Mouse (Mus musculus) bone marrow macrophage, adult 2 months (primary cell): ENCODE results near the gene Gm17359. TPM values are rescaled to one million over a fixed set of nuclear protein-coding genes. Genes with fewer than 3 reads are reported as not detected.

Experiments used
- H3K27ac ChIP-seq: 2 replicates; pipeline ENCODE4 v1.5.1; 2012; ENCODE audit warnings: low read depth, low read length; ENCODE audit not compliant: insufficient read depth
- H3K4me1 ChIP-seq: 2 replicates; pipeline ENCODE4 v1.6.1; 2012; ENCODE audit warnings: low read length; ENCODE audit not compliant: control insufficient read depth, insufficient read depth
- H3K4me3 ChIP-seq: 2 replicates; pipeline ENCODE4 v1.5.1; 2012; ENCODE audit warnings: mild to moderate bottlenecking, low read length, moderate library complexity; ENCODE audit not compliant: insufficient read depth
- CTCF ChIP-seq: IDR thresholded peaks from 2 replicates; pipeline ENCODE4 v1.5.1; 2012; ENCODE audit warnings: low read depth, mild to moderate bottlenecking, low read length, moderate library complexity
- POLR2A ChIP-seq: IDR thresholded peaks from 2 replicates; pipeline ENCODE4 v1.6.1; 2012; ENCODE audit warnings: mild to moderate bottlenecking, low read depth, low read length, borderline replicate concordance
- polyA plus RNA-seq: library from polyadenylated mRNA; stranded (reverse); fragments of >200 nt; gene quantifications from 2 replicates; pipeline ENCODE4 v1.2.4, GENCODE M21; 2012; ENCODE audit not compliant: missing spikeins, insufficient read depth, insufficient read length

Gm17359 gene
- not detected in 2 replicates for polyA plus RNA-seq

DNA sequence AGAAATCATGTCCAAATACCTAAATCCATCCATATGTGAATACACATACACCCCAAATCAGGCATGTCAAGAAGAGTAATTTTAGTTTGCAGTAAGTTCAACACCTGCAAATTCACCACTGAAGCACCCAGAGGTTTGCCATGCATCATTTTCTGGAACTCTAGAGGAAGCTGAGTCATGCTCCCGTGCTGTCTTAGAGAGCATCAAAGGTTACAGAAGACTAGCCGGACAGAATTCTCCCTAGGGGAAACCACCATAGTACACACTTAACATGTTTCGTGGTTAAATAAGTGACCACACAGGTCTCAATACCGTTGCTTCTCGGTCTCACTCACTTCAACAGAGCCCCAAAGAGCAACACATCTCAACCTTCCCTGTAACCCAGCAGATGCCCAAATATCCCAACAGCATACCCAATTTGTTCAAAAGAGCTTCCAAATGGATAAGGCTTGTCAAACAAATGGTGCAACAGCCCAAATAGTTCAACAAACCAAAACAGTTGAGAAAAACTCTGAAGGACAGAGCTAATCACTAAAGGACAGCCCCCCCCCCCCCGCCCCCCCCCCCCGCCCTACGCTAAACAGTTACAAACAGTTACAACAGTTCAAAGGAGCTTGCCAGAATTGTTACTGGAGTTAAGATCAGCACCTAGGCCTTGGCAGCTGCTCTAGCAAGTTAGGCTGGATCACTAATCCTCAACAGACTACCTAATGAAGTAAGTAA is at the start of gene Gm17359:
Gene Gm17359, plus strand, starts transcription at position 618 of the 723 bp plus-strand sequence.
- Histone ChIP-seq H3K4me1 (0 out of 2 replicates have a peak, but pooled peaks cover 3% of the 10 kb centered on the region), H3K27ac (no peak within 1 kb of the TSS), H3K4me3 (no peak within 1 kb of the TSS)
- TF ChIP-seq CTCF, result no peak
- TF ChIP-seq POLR2A, result no peak

DNA sequence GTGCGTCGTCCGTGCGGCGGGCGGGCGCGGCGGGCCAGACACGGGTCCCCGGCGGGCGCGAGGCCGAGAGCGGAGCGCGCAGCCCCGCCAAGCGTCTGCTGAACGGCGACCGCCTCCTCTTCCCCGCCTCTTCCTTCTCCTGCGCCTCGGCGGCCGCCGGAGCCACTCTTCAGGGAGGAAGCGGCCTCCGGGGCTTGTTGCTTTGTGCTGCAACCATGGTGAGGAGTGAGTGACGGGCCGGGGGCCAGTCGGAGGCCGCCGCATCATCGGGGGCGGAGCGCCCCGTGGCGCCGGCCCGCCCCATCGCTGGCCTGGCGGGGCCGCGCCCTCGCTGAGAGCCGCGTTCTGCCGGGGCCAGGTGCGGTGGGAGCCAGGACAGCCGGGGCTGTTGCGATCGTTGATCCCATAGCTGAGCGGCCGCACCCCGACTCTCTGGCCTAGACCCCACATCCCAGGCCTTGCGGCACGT is 49.3 kb upstream of the Gm17359 start:
- Histone ChIP-seq H3K4me3 (peak overlapping the region; percentile 82), H3K4me1 (peaks cover 14% of the 10 kb centered on the region), H3K27ac (peak overlapping the region; percentile 80)
- TF ChIP-seq CTCF (no peak), POLR2A (no peak)

DNA sequence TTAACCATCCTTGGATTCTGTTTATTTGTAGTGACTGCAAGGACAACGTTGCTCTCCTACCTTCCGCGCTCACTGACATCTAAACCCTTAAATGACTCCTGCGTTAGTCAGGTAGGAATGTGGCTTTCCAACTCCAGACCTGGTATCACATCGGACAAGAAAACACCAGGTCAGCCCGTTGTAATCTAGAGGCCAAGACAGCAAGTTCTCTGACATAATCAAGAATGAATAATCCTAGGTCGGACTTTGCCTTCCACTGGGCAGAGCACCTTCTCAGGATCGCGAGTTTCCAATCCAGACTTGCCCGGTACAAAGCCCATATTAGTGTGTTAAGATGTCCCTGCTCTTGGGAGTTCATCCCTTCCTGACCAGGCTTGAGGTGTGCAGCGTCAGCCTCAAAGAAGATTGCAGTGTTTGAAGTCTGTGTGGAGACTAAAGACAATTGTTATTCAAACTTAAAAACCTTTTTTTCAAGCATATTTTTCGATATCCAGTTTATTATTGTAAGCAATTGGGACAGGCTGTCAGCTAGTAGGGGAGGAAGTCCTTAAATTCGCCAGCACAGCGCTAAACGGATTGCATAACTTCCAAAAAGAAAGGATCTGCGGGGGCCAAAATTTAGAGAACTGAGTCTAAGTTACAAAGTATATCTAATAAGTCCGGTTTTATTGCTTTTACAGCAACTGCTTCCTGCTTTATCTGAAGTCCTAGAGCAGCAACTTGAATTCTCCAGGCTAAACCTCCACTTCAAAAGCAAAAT is 48.6 kb upstream of the Gm17359 start:
- H3K4me3 ChIP-seq, result peak overlapping the region; percentile 81
- TF ChIP-seq CTCF (no peak), POLR2A (peak; percentile 61; the same call in 1 of the 2 replicates)
- H3K4me1 ChIP-seq, result peaks cover 14% of the 10 kb centered on the region
- peak overlapping the region; percentile 80 for H3K27ac ChIP-seq

DNA sequence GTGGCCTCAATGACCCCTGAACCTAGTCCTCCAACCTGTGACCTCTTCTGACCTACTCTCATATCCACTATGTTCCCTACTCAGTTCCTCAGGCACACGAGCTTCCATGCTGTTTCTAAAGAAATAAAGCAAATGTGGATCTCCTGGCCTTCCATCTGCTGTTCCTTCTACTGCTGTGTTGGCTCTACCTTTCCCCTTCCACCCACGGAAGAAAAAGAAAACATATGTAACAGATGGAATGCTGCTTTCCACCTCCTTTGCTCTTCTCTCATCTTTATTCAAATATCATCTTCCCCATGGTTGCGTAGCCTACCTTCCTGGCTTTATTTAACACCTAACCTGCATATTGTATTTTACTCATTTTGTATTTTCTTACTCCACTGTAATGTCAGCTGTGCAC is 47.4 kb upstream of the Gm17359 start:
- H3K4me1 ChIP-seq, result peaks cover 14% of the 10 kb centered on the region
- H3K27ac ChIP-seq, result no peak overlapping the region
- TF ChIP-seq POLR2A, result no peak
- H3K4me3 ChIP-seq, result no peak overlapping the region

DNA sequence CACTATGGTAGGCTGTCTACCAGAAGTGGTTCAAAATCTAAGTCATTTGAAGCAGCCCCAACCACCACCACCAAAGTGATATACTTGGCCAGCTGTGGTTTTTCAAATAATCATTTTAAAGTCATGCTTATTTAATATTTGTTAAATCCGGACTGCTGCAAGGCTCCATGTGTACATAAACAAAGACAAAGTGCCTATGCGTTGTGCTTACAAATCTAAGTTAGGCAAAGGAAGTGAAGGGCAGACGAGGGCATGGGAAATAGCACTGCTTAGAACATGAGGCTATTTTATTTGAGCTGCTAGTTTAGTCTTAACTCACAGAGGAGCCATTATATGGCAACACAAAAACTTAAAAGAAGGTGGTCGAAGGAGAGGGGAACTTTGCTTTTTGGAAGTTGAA is 43.4 kb upstream of the Gm17359 start:
- Histone ChIP-seq H3K4me3 (no peak overlapping the region), H3K4me1 (peaks cover 2% of the 10 kb centered on the region; the same call in 1 of the 2 replicates), H3K27ac (no peak overlapping the region)
- no peak for TF ChIP-seq CTCF
- no peak for TF ChIP-seq POLR2A

DNA sequence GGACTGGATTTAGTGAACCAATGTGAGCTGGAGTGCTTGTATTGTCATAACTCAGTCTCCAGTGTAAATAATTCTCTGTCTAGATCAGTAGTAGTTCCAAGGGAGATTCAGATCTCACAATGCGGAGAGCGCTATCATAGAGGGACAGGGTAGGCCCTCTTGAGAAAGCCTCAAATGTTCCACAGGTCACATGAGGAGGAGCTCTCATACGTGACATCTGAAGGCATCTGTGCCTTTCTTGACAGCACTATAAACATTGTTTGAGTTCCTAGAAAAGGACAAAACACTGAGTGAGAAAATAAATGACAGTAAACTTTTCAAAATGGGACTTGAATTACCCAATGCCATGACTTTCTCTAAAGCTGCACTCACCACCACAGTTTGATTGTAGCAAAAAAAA is 41.8 kb upstream of the Gm17359 start:
- H3K27ac ChIP-seq, result no peak overlapping the region
- no peak for TF ChIP-seq POLR2A
- no peak for TF ChIP-seq CTCF
- H3K4me3 ChIP-seq, result no peak overlapping the region
- no peaks in the 10 kb centered on the region for H3K4me1 ChIP-seq

DNA sequence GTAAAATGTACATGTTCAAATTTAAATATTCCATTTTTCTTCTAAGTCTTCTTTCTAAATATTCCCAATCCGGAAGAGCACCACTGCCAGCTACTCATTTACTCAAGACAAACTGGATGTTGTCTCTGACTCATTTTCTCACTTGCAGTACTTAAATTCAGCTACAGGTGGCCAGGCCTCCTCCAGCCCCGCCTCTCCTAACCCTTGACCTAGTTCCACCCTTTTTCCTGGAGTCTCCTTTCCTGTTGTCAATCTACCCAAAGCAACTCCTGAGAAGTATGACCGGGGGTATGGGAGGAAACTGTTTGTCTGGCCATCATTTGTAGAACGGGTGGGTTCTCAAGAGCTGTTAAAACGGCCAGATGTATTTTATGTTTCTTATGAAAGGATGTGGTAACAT is 40.4 kb upstream of the Gm17359 start:
- no peak for TF ChIP-seq POLR2A
- no peak for TF ChIP-seq CTCF
- Histone ChIP-seq H3K4me1 (no peaks in the 10 kb centered on the region), H3K27ac (no peak overlapping the region), H3K4me3 (no peak overlapping the region)

DNA sequence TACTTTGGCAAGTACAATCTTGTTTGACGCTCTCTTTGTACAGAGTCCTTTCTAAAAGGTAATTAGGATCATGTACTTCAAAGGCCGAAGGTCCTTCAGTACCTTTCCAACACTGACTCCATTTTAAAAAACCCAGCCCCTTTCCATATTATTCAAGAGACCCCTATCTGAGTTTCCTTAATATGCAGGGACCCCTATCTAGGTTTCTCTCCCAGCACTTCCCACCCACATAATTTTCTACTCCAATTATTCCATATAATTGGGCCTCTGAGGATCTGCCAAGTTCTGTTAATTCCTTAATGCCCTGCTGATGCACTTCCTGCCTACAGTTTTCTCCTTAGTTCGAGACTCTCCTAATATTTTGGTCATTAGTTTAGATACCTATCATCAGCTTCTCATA is 39.9 kb upstream of the Gm17359 start:
- no peaks in the 10 kb centered on the region for H3K4me1 ChIP-seq
- no peak overlapping the region for H3K4me3 ChIP-seq
- TF ChIP-seq CTCF (no peak), POLR2A (no peak)

DNA sequence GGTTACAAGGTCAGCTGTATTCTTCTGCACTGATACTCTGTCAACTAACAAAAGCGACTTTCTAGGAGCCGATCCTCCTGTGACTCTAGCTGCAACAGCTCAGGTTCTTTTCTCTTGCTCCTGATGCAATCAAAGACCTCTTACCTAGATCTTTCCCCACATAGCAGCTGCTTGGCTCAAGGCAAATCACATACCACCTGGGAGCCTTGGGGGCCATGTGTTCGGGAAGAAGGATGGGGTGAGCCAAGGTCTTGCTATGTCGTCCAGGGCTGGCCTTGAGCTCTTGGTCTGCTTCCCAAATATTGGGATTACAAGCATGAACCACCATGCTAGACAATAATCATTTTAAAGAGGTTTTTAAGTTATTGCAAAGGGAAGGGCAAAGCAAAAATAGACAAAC is 39.2 kb upstream of the Gm17359 start:
- Histone ChIP-seq H3K4me1 (no peaks in the 10 kb centered on the region), H3K27ac (no peak overlapping the region), H3K4me3 (no peak overlapping the region)
- TF ChIP-seq CTCF (no peak), POLR2A (no peak)

More for the DNA sequence above, 39.9 kb upstream of the Gm17359 start:
- no peak overlapping the region for H3K27ac ChIP-seq

DNA sequence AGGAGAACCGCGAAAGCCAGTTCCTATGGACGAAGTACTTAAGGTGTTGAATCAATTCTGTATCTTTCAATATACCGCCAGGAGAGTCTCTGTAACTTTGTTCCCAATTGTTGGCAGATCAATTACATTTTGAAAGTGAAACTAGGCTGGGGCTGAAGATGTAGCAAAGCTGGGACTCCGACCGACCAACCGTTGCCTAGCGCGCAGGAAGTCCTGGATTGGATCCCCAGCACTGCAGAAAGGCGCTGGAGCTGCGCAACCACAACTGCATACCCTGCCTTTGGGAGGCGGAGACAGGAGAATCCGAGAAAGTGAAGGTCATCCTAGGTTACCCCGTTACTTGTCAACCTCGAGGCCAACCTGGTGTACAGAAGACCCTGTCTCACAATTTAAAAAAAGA is 37.1 kb upstream of the Gm17359 start:
- TF ChIP-seq POLR2A (no peak), CTCF (no peak)
- Histone ChIP-seq H3K27ac (no peak overlapping the region), H3K4me3 (no peak overlapping the region), H3K4me1 (no peaks in the 10 kb centered on the region)
